Mouse (Mus musculus) thymus, adult 18-20 months (tissue): Measurements from ENCODE around the gene Thoc3.

Experiments
- DNase-seq, 2 experiments: peaks; one replicate each; pipeline ENCODE4 v3.0.0; 2022; ENCODE audit warnings: mixed read lengths in 2 of 2

Thoc3 gene

DNA sequence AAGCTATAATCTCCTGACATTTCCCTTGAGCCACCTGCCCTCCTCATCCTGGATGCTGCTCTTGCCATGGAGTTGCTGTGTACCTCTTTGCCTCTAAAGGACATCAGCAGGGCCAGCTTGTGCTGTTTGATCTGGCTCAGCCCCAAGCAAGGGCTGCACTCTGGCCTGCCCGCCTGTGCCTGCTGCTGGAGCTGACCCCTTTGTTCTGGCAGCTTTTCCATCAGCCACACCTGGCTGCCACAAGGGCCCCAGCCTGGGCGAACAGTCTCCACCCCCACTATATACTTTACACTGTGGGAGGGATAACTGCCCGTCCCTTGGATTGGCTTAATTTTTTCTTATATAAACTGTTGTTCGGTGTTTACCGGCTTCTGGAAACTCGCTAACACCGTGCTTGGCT lies 28.7 kb downstream of the Thoc3 start:
- no peak for DNase-seq

DNA sequence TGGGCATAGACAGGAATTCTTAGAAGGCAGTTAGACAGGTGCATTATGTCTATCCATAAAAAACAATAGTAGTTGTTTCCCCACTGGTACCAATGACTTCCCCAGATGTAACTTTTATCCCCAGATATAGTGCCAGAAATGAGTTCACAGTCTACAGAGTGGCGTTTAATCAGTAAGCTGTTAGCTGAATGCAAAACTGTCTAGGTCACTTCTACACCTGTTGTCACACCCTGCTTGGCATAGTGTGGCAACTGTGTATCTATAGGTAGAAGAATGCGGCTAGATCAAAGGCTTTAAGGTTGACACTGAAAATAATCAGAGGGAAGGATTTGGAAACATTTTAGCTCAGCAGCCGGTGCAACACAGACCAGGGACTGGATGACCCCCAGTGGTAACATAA lies 29.8 kb downstream of the Thoc3 start:
- no peak for DNase-seq

DNA sequence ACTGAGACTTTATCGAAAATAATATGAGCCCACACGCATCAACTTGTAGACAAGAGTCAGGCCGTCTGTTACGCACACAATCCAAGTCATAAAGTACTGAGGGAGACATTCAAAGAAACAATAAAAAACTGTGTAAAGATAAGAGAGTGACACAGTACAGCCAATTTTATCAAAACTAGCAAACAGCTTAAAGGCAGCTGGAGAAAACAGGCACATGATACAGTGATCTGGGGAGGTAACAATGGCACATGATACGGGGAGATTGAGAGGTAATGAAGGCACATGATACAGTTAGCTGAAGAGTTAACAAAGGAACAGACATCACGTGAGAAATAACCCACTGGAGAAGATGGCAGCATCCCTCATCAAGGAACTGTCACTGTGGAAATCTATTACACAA lies 31.6 kb downstream of the Thoc3 start:
- no peak for DNase-seq

DNA sequence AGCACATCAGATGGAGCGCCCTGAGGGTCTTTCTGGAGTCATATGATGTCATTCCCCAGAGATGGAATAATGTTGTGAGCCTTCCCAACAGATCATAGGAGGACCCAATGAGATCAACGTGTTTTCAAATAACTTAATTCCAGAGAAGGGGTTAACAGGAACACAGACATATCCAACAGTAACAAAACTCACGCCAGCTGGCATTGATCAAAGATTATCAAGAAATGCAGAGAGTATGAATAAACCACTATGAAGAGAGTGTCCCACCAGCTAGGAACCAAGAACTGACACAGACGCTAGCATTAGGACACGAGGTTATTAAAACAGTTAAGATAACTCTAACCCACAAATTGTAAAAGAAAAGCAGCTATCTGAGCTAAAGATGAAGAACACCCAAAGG lies 32.0 kb downstream of the Thoc3 start:
- no peak for DNase-seq

DNA sequence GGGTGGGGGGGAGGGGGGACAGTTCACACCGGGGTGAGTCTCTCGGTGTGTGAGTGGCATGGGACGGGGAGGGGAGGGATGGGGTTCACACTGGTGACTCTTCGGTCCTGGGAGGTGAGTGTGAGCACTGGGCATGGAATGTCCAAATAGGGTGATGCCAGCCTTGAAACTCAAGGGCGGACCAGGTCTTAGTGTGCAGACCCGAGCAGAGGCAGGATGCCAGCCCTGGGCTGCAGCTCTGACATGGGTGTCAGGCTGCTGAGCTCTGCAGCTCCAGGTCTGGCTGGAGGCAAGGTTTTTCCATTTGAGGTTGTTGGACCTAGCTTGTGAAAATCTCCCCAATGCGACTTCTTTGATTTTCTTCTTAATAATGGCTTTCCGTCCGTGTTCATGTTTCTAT lies 37.5 kb downstream of the Thoc3 start:
- no peak for DNase-seq

DNA sequence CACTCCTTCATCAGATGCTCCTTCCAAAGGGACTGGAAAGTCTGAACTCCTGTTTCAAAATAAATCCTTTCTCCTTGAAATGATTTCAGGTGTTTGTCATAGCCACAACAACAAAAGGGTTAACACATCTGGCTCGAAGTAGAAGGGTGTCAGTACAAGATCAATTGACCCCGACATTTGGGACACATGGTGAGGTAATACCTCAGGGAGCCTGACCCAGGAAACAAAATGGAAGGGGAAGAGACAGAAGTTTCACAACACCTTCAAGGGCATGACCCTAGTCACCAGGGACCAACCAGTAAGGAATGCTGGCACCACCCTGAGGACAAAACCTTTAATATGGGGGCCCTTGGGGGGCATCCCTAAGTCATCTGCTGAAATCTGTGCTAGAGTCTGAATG lies 38.6 kb downstream of the Thoc3 start:
- no peak for DNase-seq

DNA sequence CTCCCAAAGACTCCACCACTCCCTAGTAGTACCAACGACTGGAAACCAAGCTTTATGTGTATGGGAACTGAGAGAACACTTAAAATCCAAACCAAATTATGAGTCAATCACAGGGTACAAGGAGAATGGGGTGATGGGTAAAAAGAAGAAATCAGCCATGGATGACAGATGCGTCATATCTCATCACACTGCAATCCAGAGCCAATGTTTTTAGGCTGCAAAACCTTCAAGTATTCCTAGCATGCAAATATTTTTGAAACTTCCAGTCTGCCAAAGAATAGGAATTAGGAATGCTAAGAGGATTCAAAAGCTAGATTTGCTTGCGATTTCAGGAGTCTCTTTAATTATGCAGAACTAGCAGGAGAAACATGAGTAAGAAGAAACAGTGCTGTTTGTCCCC lies 39.9 kb downstream of the Thoc3 start:
- DNase-seq, result no peak

DNA sequence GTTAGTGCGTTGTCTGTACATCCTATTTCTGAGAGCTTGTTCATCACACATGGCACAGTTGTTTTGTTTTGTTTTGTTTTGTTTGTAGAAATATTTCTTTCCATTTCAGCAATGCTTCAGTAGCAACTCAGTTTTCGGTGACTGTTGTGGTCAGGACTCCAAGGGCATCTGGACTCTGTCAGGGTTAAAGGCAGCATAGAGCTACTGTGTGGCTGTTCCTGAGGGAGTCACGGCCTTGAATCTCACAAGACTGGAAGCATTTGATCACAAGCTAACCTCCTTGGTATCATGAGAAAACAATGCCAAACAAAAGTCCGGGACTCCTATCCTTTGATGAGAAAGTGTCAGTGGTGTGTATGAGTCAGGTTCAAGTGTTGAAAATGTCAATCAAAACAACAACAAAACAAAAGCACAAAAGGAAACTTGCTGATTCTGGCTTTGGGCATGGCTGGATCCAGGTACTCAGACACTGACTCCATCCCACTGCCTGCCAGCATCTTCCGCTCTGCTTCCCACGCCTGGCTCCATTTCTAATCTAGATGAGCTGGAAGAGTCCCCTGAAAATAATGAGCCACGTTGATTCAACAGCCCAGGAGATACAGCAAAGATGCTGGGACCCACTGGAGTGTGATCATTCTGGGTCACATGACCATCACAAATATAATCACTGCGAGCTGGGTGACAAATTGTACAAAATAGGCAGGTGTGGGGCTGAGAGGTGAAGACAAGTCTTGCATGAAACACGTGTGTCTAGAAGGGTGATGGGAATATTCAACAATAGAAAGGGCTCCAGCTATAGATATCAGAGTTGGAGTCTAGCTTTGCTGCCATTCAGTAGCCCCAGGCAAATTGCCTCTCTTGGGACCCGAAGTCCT lies 41.6 kb downstream of the Thoc3 start:
- no peak for DNase-seq

DNA sequence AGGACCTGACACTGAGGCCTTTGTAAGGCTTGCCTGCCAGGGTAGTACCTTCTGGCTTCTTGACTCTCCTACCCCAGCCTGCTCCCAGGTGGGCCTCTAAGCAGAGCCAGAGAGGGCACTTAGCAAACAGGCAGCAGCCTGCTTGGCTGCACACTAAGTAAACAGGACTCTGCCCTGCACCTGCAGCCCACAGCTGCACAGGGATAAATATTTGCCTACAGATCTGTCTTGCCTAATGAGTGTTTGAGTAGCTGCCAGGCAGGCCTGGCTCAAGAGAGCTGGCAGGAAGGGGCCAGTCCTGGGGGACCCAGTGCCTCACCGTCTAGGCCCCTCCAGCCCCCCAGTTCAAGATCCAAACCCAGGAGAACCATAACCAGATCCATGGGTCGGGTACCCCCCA lies 43.4 kb downstream of the Thoc3 start:
- peak; percentile 7 to 28 for DNase-seq

DNA sequence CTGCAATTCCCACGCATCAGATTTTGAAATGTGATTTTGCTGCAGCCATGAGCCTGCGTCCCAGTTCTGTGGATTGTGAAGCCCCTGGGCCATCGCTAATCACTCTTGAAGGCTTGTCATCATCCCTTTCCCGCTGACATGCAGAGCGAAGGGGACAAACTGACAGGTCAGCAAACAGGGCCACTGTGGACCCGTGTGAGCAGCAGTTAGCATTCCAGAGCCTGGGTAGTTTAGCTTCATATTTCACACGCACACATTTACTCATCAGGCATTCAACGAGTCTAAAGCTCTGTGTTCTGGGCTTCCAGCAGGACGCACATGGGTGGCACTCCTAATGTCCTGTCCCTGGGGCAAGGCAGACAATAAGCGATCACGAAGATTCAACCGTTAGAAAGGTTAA lies 48.4 kb downstream of the Thoc3 start:
- DNase-seq, result no peak

DNA sequence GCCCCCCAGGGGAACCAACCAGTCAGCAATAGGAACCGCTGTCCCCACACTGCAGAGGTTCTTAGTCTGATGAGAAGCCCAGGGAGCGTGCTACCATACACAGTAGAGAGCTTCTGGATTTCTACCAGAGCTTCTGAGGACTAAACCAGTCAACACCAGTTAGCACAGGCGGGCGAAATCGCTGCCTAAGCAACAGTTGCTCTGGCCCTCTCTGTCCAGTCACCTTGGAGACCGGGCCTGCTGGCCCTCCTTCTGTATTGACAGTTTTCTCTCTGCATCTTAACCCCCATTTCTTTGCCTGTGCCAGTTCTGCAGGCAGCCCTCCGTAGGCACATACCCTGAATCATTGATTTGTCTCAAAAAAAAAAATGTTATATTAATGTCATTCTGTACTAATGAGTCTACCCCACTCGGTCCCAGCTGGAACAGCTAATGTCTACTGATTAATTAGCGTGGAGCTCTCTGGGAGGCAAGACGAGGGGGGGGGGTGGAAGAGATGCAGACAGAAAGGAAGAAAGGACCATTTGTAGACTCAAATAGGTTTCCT lies 49.8 kb downstream of the Thoc3 start:
- DNase-seq, result no peak

DNA sequence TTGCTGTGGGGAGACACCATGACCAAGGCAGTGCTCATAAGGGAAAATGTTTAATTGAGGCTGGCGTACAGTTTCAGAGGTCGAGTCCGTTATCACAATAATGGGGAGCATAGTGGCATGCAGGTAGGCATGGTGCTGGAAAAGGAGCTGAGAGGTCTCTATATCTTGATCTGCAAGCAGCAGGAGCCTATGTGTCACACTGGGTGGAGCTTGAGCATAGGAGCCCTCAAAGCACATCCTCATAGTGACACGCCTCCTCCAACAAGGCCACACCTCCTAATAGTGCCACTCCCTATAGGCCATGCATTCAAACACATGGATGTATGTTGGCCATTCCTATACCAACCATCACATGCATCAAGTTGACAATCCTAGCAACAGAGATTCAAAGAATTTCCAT lies 53.6 kb downstream of the Thoc3 start:
- no peak for DNase-seq

DNA sequence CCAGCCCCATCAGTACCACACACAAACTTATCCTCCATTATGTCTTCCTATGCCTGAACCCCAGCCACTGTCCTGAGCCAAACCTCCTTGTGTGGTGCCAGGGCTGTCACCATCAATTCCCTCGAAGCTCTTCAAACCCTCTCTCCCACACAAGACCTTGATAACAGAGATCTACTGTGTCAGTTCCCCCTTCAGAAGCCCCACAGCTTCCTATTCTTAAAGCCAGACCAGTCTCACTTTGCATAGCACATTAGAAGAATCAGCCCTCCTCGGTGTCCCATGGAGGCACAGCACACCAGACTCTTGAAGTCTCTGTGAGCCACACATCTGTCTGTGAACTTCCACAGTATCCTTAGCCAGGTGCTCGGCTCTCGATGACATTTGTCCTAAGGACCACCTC lies 55.9 kb downstream of the Thoc3 start:
- no peak for DNase-seq

DNA sequence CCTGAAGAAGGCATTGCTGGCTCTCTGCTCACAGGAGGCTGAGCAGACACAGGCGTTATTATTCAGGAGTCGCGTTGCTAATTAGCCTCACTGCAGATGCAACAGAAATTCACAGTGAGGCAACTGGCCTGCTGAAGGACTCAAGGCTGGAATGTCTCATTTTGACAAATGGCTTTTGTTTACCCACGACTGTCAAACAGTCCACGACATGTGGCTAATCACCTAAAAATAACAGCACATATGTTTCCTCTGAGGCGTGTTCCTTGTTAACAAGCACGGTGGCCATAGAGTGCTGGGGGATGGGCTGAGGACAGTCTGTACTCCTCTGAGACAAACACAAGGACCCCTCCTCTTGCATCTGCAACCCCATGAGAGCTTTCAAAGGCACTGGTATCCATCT lies 56.4 kb downstream of the Thoc3 start:
- no peak for DNase-seq

DNA sequence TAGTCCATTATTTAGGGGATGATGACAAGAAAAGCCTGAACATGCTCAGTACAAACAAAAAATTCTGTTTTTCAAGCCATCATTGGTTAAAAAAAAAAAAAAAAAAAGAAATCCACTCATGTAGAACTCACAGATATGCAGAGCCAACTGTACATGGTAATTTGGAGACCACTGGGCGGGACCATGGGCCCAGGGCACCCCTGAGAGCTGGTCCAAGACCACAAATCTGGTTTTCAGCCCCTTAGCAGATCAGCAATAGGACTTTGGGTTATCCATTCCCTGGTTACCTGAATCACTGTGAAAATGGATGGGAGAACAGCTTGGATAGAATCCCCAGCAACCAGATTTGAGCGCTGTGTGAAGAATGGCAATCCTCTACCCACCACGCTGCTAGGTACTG lies 57.0 kb downstream of the Thoc3 start:
- no peak for DNase-seq
